Mouse (Mus musculus): ENCODE measurements at regions not wholly inside any gene's neighbourhood (a gene's known extent, or its start where the extent isn't known, plus 50 kb on each side); places are given as distances from the start of the nearest gene placed in this dataset.

GRCm38 (mm10) chr10:118780831-118781569, 89.0 kb downstream of the Dyrk2 start:
- DNase-seq, result no peak

- no peak for DNase-seq
Measured at GRCm38 (mm10) chr10:118781811-118782232, 88.2 kb downstream of the Dyrk2 start.

- DNase-seq, result no peak
Measured at GRCm38 (mm10) chr10:118782646-118783045, 87.4 kb downstream of the Dyrk2 start.

- no peak for DNase-seq
Measured at GRCm38 (mm10) chr10:118787280-118787690, 82.7 kb downstream of the Dyrk2 start.

- DNase-seq, result no peak
Measured at GRCm38 (mm10) chr10:118792352-118793100, 77.5 kb downstream of the Dyrk2 start.

- no peak for DNase-seq
Measured at GRCm38 (mm10) chr10:118793794-118794193, 76.2 kb downstream of the Dyrk2 start.

- no peak for DNase-seq
Measured at GRCm38 (mm10) chr10:118794395-118795060, 75.5 kb downstream of the Dyrk2 start.

GRCm38 (mm10) chr10:118795061-118795407, 75.0 kb downstream of the Dyrk2 start:
- DNase-seq, result no peak

- DNase-seq, result no peak
Measured at GRCm38 (mm10) chr10:118796512-118796911, 73.5 kb downstream of the Dyrk2 start.

GRCm38 (mm10) chr10:118797256-118797655, 72.8 kb downstream of the Dyrk2 start:
- DNase-seq, result no peak

- DNase-seq, result no peak
Measured at GRCm38 (mm10) chr10:118799767-118800166, 70.2 kb downstream of the Dyrk2 start.

- DNase-seq, result no peak
Measured at GRCm38 (mm10) chr10:118803922-118804557, 66.0 kb downstream of the Dyrk2 start.

- DNase-seq, result no peak
Measured at GRCm38 (mm10) chr10:118804574-118804973, 65.4 kb downstream of the Dyrk2 start.
